Mouse (Mus musculus) frontal cortex, postnatal 14 days (tissue): ENCODE measurements around the gene Asah2.
"Not testable (repeated sequence)": the region's sequence is repeated elsewhere in the genome, so short reads cannot be mapped to it uniquely, and the experiment has no call there.

Experiments
- DNase-seq, 2 experiments: peaks; one replicate each; pipeline ENCODE4 v3.0.0; 2022; ENCODE audit warnings: low spot score in 2 of 2

Gene Asah2

DNA sequence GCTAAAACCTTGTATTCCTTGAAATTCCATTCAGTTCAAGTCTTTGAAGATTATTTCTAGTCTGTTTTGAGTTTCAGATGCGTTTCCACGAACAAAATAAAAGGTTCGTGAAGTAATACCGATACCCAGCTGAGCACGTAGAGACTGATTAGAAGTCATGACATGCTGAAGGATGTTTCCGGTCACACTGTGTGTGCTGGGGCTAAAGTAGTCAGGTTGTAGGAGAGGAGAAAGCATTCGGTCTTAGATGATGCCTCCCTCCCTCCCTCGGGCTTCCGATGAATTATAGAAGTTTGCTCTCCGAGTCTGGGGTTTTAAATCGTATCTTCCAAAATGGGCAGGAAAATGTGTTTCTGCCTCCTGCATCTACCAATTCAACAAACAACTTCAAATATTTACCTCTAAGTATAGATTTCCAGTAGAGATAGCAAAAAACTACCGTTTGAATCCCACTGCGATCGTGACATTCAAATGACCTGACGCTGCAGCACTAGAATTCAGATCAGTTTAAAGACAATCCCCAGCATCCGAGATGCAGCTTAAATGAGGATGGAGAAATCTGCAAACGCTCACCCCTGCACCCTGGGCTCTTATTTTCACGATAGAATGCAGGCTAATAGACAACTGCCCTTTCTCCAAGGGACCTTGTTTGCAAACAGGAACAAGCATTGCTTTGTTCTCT lies 5.6 kb downstream of the Asah2 start:
- no peak for DNase-seq

DNA sequence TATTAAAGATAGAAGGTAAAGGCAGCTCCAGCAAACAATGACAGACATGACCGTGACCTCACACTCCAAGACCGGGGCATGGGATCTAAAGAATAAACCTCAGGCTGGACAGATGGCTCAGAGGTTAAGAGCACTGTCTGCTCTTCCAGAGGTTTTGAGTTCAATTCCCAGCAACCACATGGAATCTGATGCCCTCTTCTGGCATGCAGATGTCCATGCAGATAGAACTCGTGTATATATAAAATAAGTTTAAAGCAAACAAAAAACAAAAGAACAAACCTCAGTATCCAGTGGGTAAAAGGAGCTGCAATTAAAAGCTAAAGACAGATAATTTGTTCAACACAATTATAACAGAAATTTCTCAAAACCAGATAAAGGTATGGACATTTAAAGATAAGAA lies 9.4 kb downstream of the Asah2 start:
- no peak for DNase-seq

DNA sequence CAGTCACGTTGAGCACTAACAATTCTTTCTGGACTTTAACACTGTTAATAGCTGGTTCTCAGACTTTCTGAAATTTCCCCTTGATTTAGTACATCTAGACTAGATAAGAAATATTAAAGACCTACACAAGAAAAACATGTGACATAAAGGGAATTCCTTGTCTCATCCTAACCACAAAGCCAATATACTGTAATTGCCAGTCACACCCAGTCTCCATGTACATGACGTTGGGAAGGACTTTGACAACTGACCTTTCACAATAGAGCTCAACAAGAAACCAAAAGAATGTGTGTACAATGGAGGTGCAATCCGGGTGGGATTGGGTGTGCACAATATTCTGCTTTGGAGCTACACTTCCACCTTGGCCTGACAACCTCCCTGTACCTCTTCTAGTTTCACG lies 15.7 kb downstream of the Asah2 start:
- DNase-seq, result no peak

DNA sequence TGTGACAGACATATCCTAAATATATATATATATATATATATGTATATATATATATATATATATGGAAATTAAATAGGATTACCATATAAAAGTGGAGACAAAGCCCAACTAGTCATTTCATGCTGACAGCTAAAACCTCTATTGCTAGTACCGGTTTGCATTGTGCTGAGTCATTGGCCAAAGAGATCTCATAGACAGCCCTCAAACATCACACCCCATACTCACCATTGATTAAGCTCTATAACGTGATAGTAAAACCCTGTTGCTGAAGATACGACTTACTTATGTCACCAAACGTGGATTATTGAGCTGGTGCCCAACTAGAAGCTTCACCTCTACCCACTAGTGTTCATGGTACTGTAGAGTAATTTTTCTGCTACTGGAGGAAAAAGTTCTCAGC lies 17.2 kb downstream of the Asah2 start:
- DNase-seq, result no peak

DNA sequence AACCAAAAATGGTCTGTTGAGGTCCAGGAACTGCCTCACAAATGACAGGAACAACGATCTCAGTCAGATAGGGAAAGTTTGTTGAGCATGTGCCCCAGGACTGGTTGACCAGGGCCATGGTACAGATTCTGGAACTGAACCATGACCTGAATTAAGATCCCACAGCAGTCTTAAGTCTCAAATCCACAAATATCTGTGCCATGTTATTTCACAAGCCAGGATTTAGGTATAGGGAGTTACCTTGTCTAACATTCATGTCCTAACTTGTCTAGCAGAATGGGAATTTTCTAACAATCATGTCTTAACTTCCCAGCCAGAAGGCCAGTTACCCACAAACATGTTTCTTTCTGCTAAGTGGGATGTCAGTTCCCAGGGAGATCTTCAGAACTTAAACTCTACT lies 19.4 kb downstream of the Asah2 start:
- DNase-seq, result no peak

DNA sequence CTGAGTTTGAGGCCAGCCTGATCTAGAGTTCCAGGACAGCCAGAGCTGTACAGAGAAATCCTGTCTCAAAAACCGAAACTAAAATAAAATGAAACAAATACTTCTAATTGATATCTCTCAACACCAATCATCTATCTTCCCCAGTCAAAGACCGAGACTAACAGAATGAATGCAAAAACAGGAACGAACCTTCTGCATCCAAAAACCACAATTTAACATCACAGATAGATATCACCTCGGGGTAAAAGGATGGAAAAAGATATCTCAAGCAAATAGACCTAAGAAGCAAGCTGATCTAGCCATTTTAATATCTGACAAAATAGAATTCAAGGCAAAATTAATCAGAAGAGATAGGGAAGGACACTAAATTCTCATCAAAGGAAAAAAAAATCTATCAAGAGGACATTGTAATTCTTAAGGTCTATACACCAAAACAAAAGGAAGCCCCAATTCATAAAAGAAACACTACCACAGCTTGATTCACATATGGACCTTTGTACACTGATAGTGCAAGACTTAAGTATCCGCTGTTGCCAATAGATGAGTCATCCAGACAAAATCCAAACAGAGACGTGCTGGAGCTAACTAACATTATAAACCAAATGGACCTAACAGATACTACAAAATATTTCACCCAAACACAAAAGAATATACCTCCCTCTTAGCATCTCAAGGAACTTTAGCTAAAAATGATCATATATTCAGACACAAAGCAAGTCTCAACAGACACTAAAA lies 20.1 kb downstream of the Asah2 start:
- no peak for DNase-seq

DNA sequence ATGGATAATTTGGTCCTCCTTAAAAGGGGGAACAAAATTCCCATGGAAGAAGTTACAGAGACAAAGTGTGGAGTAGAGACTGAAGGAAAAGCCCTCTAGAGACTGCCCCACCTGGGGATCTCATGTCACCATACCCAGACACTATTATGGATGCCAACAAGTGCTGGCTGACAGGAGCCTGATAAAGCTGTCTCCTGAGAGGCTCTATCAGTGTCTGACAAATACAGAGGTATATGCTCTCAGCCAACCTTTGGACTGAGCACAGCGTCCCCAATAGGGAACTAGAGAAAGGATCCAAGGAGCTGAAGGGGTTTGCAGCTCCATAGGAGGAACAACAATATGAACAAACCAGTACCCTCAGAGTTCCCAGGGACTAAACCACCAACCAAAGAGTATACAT lies 23.2 kb downstream of the Asah2 start:
- not testable (repeated sequence) for DNase-seq

DNA sequence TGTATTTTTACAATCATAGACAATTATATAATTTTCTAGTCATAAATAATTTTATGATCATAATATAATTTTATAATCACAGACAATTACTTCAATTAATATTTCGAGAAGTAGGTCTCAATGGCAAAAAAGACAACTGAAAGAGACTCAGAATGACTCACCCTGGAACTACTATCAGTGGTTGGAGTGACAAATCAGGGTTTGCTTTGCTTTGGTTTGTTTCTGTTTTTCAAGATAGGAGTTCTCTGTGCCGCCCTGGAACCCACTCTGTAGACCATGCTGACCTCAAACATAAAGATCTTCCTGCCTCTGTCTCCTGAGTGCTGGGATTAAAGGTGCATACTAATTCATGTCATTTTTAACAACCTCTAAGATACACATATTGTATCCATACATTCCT lies 37.7 kb downstream of the Asah2 start:
- no peak for DNase-seq

DNA sequence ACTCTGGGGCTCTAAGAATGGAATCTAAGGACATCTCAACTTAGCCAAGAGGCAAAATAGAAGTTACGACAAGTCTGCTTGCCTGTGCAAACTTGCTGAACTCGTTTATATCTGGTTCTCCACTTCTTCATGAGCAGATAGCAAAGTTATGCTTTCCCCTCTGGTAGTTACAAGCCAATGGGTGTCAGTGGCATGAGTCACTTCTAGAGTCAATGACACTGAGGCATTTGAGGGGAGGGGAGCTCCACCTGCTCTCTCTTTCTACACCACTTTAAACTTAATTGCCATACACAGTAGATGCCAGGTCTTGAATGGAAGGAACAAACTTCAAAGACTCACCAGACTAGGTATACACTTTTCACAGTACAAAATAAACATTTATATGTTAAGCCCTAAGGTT lies 38.4 kb downstream of the Asah2 start:
- no peak for DNase-seq

DNA sequence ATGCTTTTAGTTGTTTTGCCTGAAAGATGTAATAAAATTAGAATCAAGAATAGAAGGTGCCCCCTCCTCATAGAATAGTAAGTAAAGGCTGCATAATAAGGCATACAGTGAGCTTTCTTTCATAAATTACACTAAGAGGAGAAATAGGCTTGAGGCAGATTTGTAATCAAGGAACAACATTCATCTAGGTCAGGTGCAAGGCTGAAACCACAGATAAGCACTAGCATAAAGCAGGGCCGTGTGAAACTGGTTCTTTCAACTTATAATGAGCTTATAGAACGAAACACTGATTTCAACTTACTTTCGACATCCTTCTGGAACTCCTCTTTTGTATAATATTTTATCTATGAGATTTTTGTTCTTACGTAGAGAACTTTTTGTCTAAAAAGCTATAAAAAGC lies 40.3 kb downstream of the Asah2 start:
- DNase-seq, result no peak

DNA sequence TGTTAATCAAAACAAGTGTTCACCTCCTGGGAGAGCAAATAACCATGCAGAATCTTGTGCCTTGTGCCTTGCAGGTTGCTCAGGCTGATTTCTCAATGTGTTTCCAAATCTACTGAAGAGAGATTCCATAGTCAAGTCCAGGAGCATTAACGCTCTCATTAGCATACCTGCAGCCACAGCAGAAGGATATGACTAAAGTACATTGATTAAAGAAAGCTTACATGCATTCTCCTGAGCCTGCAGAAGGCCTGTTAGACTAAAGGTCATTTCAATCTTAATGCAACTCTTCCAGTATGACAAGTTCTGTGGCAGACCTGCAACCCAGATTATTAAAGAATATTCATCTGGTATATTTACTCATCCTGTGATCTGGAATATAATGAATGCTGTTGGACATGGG lies 46.7 kb downstream of the Asah2 start:
- no peak for DNase-seq

DNA sequence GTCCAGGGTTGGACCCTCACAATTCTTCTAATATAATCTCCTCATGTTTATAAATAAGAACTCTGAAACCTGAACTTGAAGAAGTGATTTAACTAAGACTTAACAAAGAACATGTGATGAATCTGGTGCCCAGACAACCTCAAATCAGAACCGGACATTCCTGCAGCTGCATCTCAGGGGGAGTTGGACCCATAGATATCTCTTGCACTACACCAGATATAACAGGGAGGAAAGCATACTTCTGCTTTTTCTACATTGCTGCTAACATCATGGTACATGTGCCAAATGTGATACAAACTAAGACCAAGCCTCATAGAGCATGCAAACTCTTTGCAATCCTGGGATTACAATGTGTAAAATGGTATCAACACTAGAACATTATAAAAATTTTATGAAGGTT lies 51.8 kb downstream of the Asah2 start:
- DNase-seq, result no peak

DNA sequence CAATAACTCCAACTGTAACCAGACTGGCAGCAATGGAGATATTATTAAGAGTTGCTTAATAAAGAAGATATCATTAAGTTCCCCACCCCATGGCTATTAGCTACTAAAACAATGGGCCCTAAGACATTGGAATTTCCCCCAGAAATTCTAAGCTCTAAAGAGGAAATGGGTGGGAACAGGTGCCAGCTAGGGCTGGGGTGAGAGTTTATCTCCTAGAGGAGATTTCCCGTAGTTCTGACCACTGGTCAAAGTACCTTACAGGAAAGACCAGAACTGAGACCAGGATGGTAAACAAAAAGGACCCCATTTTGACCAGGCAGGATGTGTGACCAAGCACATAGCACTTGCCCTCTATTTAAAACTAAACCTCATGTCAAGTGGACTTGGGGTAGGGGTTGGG lies 52.3 kb downstream of the Asah2 start:
- DNase-seq, result no peak

DNA sequence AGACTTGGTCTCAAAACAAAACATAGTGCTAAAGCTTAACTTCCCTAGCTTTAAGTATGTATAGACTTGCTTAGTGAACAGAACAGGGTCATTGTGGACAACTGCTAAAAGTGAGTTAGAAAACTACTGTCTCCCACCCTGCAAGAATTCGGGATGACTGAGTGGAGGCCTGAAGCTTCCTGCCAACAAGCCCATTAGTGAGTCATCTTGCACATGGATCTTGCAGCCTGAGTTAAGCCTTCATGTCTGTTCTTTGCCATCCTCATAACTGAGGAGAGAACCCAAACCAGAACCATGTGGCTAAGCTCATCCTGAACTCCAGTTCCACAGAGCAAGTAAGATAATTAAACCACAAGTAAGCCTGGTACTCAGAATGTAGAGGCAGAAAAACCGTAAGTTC lies 56.8 kb downstream of the Asah2 start:
- no peak for DNase-seq

DNA sequence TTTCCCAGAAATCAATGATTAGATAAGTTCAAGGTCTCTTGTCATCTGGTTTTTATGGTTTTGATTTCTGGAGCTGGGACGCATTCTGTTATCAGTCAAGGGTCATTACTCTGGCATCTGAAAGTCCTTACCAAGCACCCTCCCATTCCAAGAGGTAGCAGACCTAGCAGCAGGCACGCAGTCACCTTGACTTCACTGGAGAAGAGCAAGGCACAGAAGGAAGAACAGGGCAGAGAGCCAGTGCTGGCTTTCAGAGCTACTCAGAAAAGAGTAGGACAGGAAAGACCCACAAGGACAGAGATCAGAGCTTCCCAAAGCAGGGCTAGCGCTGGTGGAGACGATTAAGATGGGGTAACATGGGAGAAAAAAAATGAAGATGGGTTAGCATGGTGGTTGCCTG lies 75.1 kb downstream of the Asah2 start:
- DNase-seq, result no peak

DNA sequence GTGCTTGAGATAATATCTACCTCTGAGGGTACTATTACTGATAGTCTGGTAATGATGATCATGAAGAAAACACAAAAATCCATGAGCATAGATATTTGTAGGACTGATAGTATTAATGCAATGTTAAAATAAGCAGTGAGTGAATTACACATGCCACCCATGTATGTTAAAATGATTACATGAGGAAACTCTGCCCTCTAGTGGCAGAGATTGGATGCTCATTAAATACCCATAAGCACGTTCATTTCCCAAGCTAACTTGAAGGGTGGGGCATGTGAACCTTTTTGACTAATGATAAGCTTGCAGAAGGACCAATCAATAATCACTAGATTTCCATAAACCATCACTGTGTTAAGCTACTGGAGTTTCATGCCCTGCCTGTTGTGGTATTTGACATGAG lies 77.6 kb downstream of the Asah2 start:
- DNase-seq, result no peak

DNA sequence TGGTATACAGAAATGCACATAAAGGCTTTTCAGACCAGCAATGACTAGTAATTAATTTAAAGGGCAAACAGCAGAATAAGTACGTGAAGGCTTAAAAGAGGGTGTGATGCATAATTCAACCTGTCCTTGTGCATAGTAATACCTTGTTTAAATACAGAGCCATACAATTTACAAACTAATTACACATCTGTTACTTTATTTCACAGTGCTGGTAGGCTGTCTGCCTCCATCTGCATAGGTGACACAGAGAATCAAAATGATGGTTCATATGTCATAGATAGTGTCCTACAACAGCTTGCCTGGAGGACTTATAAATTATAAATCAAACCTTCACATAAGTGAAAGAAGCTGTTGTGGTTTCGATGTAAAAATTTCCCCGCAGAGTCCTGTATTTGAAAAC lies 82.6 kb downstream of the Asah2 start:
- no peak for DNase-seq

DNA sequence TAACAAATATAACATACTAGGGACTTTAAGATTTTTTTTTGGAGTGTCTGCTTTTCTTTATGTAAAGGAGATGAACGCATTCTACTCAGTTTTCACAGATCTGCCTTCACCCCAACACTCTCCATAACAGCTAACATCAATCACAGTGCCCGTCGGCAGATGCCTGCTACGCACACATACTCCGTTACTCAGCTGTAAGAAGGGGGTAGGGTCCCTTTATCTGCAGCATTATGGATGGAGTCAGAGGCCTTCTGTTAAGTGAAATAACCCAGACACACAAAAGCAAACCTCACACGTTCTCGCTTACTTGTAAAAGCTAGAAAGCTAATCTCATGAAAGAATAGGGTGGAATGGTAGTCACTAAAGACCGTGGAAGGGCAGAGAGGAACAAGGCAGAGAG lies 88.3 kb downstream of the Asah2 start:
- DNase-seq, result no peak

DNA sequence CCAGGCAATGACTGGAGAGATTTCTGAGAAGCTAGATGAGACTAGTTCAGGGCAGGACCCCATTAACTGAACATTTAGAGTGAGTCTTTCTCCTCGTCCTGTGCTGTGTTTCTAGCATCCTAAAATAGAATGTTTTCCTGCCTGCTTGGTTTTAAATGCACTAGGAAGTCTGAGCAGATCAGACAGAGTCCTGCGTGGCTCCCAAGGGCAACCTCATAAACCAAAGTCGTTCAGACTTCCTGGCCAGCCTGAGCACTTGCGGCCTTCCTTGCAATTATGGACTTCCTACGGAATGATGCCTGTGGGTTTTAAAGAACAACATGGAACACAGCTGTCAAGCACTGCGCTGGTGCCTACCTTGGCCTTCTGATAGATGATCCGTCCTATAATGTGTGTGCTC lies 89.4 kb downstream of the Asah2 start:
- DNase-seq, result no peak

DNA sequence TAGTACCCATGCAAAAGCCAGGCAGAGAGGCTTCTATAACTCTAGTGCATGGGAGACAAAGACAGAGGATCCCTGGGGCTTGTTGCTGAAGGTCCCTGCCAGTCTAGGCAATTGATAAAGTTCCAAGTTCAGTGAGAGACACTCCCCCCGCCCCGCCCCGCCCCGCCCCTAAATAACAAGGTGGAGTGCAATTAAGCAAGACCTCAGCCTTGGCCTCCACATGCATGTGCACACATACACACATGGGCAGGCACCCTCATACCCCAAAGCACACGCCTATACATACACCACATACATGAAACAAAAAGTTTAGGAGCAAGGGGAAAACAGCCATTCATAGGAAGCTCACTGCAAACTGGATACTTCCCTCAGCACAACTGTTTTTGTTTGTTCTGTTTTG lies 90.0 kb downstream of the Asah2 start:
- no peak for DNase-seq

DNA sequence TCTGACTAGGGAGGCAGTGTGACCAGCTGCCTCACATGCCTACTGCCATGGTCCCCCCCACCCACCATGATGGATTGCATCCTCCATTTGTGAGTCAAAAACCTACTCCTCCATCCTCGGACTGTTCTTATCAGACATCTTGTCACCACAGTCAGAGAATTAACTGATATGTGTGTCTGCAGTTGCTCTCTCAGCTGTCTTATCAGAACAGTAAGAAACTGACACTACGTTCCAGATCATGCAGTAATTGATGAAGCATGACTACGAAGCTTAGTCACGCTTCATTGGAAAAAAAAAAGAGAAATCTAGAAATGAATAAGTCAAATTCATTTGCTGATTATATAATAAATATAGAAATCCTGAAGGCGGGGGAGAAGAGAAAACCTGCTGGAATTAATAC lies 105.4 kb downstream of the Asah2 start:
- no peak for DNase-seq

DNA sequence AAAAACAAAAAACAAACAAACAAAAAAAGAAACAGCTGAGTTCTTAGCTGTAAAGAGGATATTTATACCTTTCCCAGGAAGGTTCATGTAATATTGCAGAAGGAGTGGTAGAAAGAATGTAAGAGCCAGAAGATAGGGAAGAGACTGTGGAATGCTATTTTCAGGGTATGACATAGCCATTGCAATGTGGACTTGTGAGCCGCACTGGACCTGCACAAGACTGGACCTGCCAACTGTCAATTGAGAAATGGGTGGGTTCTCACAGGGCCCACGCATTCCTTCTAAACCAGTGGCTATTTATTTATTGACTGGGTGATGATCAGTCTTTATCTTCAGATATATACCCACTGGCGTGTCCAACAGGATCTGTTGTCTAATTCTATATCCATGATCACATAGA lies 111.1 kb downstream of the Asah2 start:
- DNase-seq, result no peak

DNA sequence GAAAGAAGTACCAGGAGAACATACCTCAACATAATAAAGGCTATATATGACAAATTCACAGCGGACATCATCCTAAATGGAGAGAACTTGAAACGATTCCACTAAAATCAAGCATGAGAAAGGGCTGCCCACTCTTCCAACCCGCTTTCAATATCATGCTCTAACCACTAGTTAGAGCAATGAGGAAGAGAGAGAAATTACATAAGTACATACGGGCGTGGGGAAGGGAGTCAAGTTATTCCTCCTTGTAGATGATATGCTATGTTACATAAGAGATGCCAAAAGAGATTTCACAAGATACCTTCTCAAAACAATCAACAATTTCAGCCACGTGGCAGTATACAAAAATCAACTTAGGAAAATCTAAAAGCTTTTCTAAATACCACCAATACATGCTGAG lies 117.0 kb downstream of the Asah2 start:
- DNase-seq, result no peak

DNA sequence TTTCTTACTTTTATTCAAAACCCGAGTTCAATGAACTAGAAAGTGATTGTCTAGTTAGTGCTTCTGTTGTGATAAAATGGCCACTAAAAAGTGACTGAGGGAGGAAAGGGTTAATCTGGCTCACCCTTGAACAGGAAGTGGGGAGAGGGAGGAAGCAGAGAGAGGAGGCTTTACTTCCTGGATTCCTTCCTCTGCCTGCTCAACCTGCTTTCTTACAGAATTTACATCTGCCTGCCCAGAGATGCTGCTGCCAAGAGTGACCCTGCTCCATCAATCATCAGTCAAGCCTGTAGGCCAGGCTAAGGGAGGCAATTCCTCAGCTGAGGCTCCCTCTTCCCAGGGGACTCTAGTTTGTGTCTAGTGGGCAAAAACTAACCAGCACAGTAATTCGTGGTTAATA lies 132.1 kb downstream of the Asah2 start:
- DNase-seq, result no peak
